Mouse (Mus musculus): Measurements from ENCODE around the gene Agxt2. TPM values are rescaled to one million over a fixed set of nuclear protein-coding genes. Genes with fewer than 3 reads are reported as not detected.

Gene Agxt2
- total RNA-seq, 4 experiments from 2014 or later = not detected

DNA sequence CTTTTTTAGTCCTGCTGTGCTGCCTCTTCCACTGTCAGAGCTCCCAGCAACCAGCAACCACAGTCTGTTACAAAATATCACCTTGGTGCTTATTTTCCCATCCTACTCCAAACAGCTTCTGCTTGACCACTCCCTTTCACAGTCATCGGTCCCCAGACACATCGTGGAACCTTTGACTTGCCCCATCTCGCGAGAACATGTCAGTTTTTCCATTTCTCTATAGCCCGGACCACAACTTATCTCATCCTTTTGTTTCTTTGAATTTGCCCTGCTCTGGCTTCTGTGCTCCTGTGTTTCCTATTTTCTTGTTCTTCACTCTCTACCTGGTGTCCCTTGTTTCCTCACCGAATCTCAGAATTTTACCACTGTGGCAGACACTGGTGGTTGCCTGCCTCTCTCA, 67.8 kb downstream of the Agxt2 start:
- no peak for DNase-seq (ENCODE audit: low spot score in 2 of 2)

DNA sequence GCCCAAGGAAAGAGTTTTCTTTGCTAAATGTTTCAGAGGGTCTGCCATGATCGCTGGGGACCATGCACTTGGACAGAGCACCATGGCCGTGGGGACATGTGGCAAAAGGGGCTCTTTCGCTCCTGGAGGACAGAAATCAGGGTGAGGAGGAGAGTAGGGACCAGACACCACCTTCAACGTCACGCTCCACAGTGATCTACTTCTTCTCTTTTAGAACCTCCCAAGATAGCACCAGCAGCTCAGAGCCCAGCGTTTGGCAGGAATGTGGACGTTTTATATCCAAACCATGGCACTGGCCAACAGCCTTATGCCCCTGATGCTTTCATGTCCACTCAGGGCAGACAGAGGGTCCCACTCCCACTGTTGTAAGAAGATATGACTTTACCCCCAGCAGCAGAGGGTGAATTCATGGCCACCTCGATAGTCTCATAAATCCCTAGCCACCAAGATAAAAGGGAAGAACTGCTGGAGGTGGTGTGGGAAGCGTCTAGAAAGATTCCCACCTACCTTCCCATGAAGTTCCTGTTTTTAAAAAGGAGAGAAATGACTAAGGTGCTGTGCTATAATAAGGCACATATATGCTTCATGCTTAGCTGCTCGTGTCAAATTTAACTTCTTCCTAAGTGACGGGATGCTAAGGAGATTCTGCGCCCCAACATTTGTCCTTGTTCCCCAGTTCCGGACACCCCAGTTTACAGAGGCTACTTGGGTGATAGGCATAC, 68.4 kb downstream of the Agxt2 start:
- no peak for DNase-seq (ENCODE audit: low spot score in 2 of 2)

DNA sequence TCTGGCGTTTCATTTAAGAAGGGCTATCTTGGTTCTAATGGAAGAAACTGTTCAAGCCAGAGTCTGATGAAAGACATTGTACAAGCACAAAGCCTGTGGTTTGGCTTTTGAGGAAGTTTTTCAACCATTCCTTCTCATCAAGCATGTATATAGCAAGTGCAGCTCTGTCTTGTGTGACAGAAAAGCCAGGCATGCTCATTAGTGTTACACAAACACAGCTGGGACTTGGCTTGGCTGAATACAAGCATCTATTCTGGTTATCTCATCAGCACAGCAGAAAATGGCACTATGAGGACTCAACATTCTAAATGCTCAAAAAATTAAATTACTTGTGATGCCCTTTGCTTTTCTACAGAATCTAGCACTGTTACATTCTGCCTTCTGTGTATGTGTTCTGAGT, 78.6 kb downstream of the Agxt2 start:
- no peak for DNase-seq (ENCODE audit: low spot score in 2 of 2)

DNA sequence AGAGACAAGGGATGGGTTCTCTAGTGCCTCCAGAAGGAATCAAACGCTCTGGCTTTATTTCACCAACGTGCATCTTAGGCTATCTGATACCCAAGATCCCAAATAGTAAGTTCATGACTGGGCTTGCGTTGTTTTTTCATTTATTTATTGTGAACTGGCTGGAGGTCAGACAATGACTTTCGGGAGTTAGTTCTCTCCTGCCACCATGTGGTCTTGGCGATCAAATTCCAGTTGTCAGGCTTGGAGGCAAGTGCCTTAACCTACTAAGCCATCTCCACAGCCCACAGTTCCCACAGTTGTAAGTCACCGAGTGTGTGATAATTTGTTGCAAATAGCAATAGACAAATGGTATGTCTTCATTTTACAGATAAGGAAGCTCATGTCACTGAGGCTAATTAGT, 81.6 kb downstream of the Agxt2 start:
- DNase-seq (ENCODE audit: low spot score in 2 of 2) = no peak

DNA sequence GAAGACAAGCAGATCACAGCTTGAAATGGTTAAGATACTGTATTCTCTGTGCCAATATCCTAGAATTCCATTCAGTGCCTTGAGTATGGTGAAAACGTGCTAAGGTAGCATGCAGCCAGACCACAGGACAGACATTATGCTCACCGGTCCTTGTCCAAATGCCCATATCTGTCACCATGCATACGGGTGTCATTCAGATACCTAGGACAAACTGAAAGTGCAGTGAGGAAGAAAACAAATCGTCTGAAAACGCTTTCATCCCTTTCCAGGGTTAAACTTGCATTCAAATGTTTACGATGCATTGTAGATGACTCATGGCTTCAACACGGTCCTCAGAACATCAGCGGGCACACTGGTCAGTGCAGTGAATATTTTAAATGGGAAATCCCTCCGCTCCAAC, 83.2 kb downstream of the Agxt2 start:
- DNase-seq (ENCODE audit: low spot score in 2 of 2) = no peak

DNA sequence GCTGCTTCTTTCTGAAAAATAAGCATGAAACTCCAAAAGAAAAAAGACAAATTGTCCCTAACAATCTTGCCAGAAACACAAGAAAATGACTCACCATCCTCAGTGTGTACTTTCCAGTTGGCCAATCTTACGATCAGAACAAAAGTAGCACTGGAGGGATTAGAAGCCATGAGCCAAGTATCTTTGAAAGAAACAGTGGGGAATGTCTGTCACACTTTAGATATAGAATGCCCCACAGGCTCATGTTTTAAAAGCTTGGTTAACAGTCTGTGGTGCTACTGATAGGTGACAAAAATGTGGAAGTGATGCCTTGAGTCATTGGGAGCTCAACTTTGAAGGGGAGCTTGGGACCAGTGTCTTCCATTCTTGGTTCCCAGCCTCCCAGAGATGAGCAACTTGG, 83.9 kb downstream of the Agxt2 start:
- DNase-seq (ENCODE audit: low spot score in 2 of 2) = no peak

DNA sequence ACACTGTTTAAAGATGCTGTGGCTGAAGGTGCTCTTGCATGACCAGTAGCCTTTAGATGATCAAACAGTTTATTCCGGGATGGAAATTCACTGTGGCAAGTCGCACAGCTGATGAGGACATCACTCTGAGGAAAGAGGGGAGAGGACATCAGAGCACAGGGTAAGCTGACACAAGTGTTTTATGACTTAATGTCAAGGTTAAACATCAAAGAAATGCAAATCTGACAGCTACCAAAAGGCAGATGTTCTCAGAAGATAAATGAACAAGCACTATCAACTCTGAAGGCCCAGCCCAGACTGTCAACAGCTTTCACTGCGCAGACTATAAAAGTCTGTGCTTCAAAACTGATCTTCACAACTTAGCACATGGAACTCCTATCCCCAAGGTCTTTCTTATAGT, 88.8 kb downstream of the Agxt2 start:
- DNase-seq (ENCODE audit: low spot score in 2 of 2) = no peak

Other genes with a start within 250 kb of the Agxt2 start
- gene Prlr, start 181.3 kb upstream of the Agxt2 start, total RNA-seq (2022) = 1 to 10 TPM; 3.3 to 5.7 (median 5.2) TPM
- not detected for gene Gm21973, start 33.2 kb upstream of the Agxt2 start, total RNA-seq (2022)
- 10 to 100 TPM; 21.6 to 29.3 (median 23.6) TPM for gene Dnajc21, start 112.0 kb downstream of the Agxt2 start, total RNA-seq (2022)
- 10 to 100 TPM; 20.9 to 24.9 (median 22.1) TPM for gene Brix1, start 127.4 kb downstream of the Agxt2 start, total RNA-seq (2022)
- 10 to 100 TPM; 12.4 to 16.1 (median 13.4) TPM for gene Rad1, start 127.5 kb downstream of the Agxt2 start, total RNA-seq (2022)
- gene Ttc23l, start 200.1 kb downstream of the Agxt2 start, total RNA-seq (2022) = not detected

Measured in layer of hippocampus, adult 8-10 months (tissue).